Mouse (Mus musculus): Measurements from ENCODE around the gene Hps1. TPM values are rescaled to one million over a fixed set of nuclear protein-coding genes. Genes with fewer than 3 reads are reported as not detected.
"Not testable (repeated sequence)": the region's sequence is repeated elsewhere in the genome, so short reads cannot be mapped to it uniquely, and the experiment has no call there.

The Hps1 gene
- total RNA-seq, 1 experiment = 13.1 TPM

- no peak overlapping the region for H3K27ac ChIP-seq (ENCODE audit: insufficient read depth, low read depth, low read length, poor library complexity, severe bottlenecking)
- no peaks in the 10 kb centered on the region for H3K4me1 ChIP-seq (ENCODE audit: control insufficient read depth in 2 of 2, insufficient read depth in 2 of 2, low read length in 2 of 2, poor library complexity in 1 of 2)
- no peaks in the 10 kb centered on the region for H3K9me3 ChIP-seq (ENCODE audit: control insufficient read depth, insufficient read depth, low read depth, low read length)
- in situ Hi-C loops (cut with MboI; ENCODE audit: low sequenced_read_pairs in 2 of 2, unreplicated experiment in 2 of 2) = no loop called here
- H3K36me3 ChIP-seq (ENCODE audit: control insufficient read depth, insufficient read depth, low read length, poor library complexity, severe bottlenecking) = no peaks in the 10 kb centered on the region
- DNase-seq (ENCODE audit: low read depth, low spot score) = no peak
- TF ChIP-seq HCFC1 (IDR thresholded peaks at IDR 0.05; ENCODE audit: borderline replicate concordance, insufficient read depth, low read length) (no peak), ZC3H11A (IDR thresholded peaks at IDR 0.05; ENCODE audit: borderline replicate concordance, low read depth, low read length) (no peak), CHD2 (IDR thresholded peaks at IDR 0.05; ENCODE audit: low read depth, low read length) (no peak), MAFK (IDR thresholded peaks at IDR 0.05; ENCODE audit: insufficient read depth, low read depth, low read length) (no peak), ZNF384 (IDR thresholded peaks at IDR 0.05; ENCODE audit: low read depth, low read length) (no peak)
- H3K9ac ChIP-seq (ENCODE audit: insufficient read depth, low read depth, low read length, poor library complexity, severe bottlenecking) = no peak overlapping the region
- no peak overlapping the region for H3K4me3 ChIP-seq (ENCODE audit: insufficient read depth in 1 of 2, low read depth in 1 of 2, low read length in 2 of 2, poor library complexity in 1 of 2, severe bottlenecking in 1 of 2)
Measured at GRCm38 (mm10) chr19:42785562-42786220, 5.9 kb upstream of the Hps1 start.

GRCm38 (mm10) chr19:42785129-42785528 is 5.4 kb upstream of the Hps1 start:
- H3K9me3 ChIP-seq (ENCODE audit: control insufficient read depth, insufficient read depth, low read depth, low read length) = no peaks in the 10 kb centered on the region

GRCm38 (mm10) chr19:42780156-42780538 is 369 bp upstream of the Hps1 start:
- H3K4me3 ChIP-seq (ENCODE audit: insufficient read depth in 1 of 2, low read depth in 1 of 2, low read length in 2 of 2, poor library complexity in 1 of 2, severe bottlenecking in 1 of 2) = peak overlapping the region; percentile 72 to 97; a peak in 3 of 4 replicates
- DNase-seq (ENCODE audit: low read depth, low spot score) = not testable (repeated sequence)

More at GRCm38 (mm10) chr19:42785129-42785528, 5.4 kb upstream of the Hps1 start:
- Histone ChIP-seq H3K27ac (ENCODE audit: insufficient read depth, low read depth, low read length, poor library complexity, severe bottlenecking) (no peak overlapping the region), H3K9ac (ENCODE audit: insufficient read depth, low read depth, low read length, poor library complexity, severe bottlenecking) (no peak overlapping the region), H3K36me3 (ENCODE audit: control insufficient read depth, insufficient read depth, low read length, poor library complexity, severe bottlenecking) (no peaks in the 10 kb centered on the region), H3K4me1 (ENCODE audit: control insufficient read depth in 2 of 2, insufficient read depth in 2 of 2, low read length in 2 of 2, poor library complexity in 1 of 2) (no peaks in the 10 kb centered on the region), H3K4me3 (ENCODE audit: insufficient read depth in 1 of 2, low read depth in 1 of 2, low read length in 2 of 2, poor library complexity in 1 of 2, severe bottlenecking in 1 of 2) (no peak overlapping the region)
- in situ Hi-C loops (cut with MboI; ENCODE audit: low sequenced_read_pairs in 2 of 2, unreplicated experiment in 2 of 2) = no loop called here
- TF ChIP-seq ZC3H11A (IDR thresholded peaks at IDR 0.05; ENCODE audit: borderline replicate concordance, low read depth, low read length) (no peak), HCFC1 (IDR thresholded peaks at IDR 0.05; ENCODE audit: borderline replicate concordance, insufficient read depth, low read length) (no peak), MAFK (IDR thresholded peaks at IDR 0.05; ENCODE audit: insufficient read depth, low read depth, low read length) (no peak), ZNF384 (IDR thresholded peaks at IDR 0.05; ENCODE audit: low read depth, low read length) (no peak), CHD2 (IDR thresholded peaks at IDR 0.05; ENCODE audit: low read depth, low read length) (no peak)
- DNase-seq (ENCODE audit: low read depth, low spot score) = no peak

DNA sequence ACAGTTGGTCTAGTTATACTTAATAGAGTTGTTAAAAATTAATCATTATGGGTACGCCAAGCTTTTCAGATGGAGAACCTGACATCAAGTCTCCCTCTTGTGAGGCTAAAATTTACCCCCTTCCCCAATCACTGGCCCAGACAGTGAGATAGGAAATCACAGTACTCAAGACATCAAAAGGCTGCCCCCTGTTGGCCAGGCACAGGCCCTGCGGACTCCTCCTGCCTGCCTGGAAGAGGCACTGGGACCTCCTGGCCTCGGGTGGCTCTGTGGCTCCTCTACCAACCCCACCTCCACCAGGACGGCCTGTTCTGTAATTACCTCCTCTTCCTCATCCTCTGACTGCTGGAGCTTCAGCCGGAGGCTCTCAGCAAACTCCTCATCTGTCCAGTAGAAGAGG is 2.0 kb downstream of the Hps1 start:
- Histone ChIP-seq H3K27ac (ENCODE audit: insufficient read depth, low read depth, low read length, poor library complexity, severe bottlenecking) (no peak overlapping the region), H3K9ac (ENCODE audit: insufficient read depth, low read depth, low read length, poor library complexity, severe bottlenecking) (no peak overlapping the region), H3K4me1 (ENCODE audit: control insufficient read depth in 2 of 2, insufficient read depth in 2 of 2, low read length in 2 of 2, poor library complexity in 1 of 2) (peaks cover 0 to 6% of the 10 kb centered on the region in 2 experiments; a peak in 2 of 4 replicates), H3K4me3 (ENCODE audit: insufficient read depth in 1 of 2, low read depth in 1 of 2, low read length in 2 of 2, poor library complexity in 1 of 2, severe bottlenecking in 1 of 2) (no peak overlapping the region), H3K36me3 (ENCODE audit: control insufficient read depth, insufficient read depth, low read length, poor library complexity, severe bottlenecking) (no peaks in the 10 kb centered on the region), H3K9me3 (ENCODE audit: control insufficient read depth, insufficient read depth, low read depth, low read length) (no peaks in the 10 kb centered on the region)
- in situ Hi-C loops (cut with MboI; ENCODE audit: low sequenced_read_pairs in 2 of 2, unreplicated experiment in 2 of 2) = no loop called here
- TF ChIP-seq CHD2 (IDR thresholded peaks at IDR 0.05; ENCODE audit: low read depth, low read length) = no peak
- DNase-seq (ENCODE audit: low read depth, low spot score) = peak; percentile 45

More at GRCm38 (mm10) chr19:42780156-42780538, 369 bp upstream of the Hps1 start:
- 0 out of 2 replicates have a peak overlapping the region, but pooled peaks have one; percentile 28 for H3K9ac ChIP-seq (ENCODE audit: insufficient read depth, low read depth, low read length, poor library complexity, severe bottlenecking)
- in situ Hi-C loops (cut with MboI; ENCODE audit: low sequenced_read_pairs in 2 of 2, unreplicated experiment in 2 of 2); H3K27ac ChIP-seq (ENCODE audit: insufficient read depth, low read depth, low read length, poor library complexity, severe bottlenecking); H3K36me3 ChIP-seq (ENCODE audit: control insufficient read depth, insufficient read depth, low read length, poor library complexity, severe bottlenecking); H3K4me1 ChIP-seq (ENCODE audit: control insufficient read depth in 2 of 2, insufficient read depth in 2 of 2, low read length in 2 of 2, poor library complexity in 1 of 2); H3K9me3 ChIP-seq (ENCODE audit: control insufficient read depth, insufficient read depth, low read depth, low read length): not testable (repeated sequence)

DNA sequence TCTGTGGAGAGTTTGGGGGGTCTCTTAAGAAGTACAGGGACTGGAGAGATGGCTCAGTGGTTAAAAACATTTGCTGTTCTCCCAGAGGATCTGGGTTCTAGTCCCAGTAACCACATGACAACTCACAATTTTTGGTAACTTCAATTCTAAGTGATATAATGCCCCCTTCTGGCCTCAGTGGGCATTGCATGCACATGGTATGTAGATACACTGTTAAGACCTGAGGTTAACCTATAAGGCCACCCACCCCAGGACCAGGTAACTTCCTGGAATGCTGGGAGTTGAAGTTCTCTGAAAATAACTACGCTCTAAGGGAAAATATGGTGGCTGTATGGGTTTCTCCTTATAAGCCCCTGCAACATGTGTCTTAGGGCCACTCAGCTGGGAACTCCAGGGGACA is 3.0 kb downstream of the Hps1 start:
- Histone ChIP-seq H3K4me1 (ENCODE audit: control insufficient read depth in 2 of 2, insufficient read depth in 2 of 2, low read length in 2 of 2, poor library complexity in 1 of 2) (peaks cover 0 to 6% of the 10 kb centered on the region in 2 experiments; a peak in 2 of 4 replicates), H3K9ac (ENCODE audit: insufficient read depth, low read depth, low read length, poor library complexity, severe bottlenecking) (no peak overlapping the region), H3K9me3 (ENCODE audit: control insufficient read depth, insufficient read depth, low read depth, low read length) (no peaks in the 10 kb centered on the region), H3K27ac (ENCODE audit: insufficient read depth, low read depth, low read length, poor library complexity, severe bottlenecking) (no peak overlapping the region), H3K4me3 (ENCODE audit: insufficient read depth in 1 of 2, low read depth in 1 of 2, low read length in 2 of 2, poor library complexity in 1 of 2, severe bottlenecking in 1 of 2) (no peak overlapping the region), H3K36me3 (ENCODE audit: control insufficient read depth, insufficient read depth, low read length, poor library complexity, severe bottlenecking) (no peaks in the 10 kb centered on the region; the same call in 1 of the 2 replicates)
- peak; percentile 75 for DNase-seq (ENCODE audit: low read depth, low spot score)
- in situ Hi-C loops (cut with MboI; ENCODE audit: low sequenced_read_pairs in 2 of 2, unreplicated experiment in 2 of 2) = no loop called here
- peak; percentile 76; the same call in 1 of the 2 replicates for TF ChIP-seq HCFC1 (IDR thresholded peaks at IDR 0.05; ENCODE audit: borderline replicate concordance, insufficient read depth, low read length)
- no peak for TF ChIP-seq ZNF384 (IDR thresholded peaks at IDR 0.05; ENCODE audit: low read depth, low read length)
- peak; percentile 46; the same call in 1 of the 2 replicates for TF ChIP-seq ZC3H11A (IDR thresholded peaks at IDR 0.05; ENCODE audit: borderline replicate concordance, low read depth, low read length)
